In the genomic region with DNA sequence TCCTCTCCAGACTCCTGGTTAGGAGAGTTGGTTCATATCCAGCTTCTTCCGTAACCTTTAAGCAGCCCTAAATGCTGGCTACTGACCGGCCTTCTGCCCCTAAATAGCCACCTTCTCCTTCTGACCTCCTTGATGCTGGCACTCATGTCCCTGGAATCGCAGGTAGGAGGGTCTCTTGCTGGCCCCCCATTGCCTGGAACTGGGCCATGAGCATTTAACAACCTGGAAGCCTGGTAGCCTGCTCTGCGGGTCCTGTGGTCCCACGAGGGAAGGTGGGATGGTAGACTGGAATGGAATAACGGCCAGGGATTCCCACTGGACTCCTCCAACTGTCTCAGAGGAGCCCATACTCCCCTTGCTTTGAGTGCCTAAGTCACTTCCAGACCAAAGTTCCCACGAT, we compare ENCODE assay signal across 25 mouse cellular contexts.
"Had no signal": no experiment of that assay in that cellular context is flagged by ENCODE, and none has a peak within 500 bp of the region (broad histone marks: within the 10 kb centered on the region; RNA-seq: fewer than 3 reads in every experiment).

No protein-coding gene starts in this region.

- H3K27me3 ChIP-seq: embryonic facial prominence, embryonic 12.5 days; embryonic facial prominence, embryonic 13.5 days; embryonic facial prominence, embryonic 15.5 days; forebrain, embryonic 12.5 days; forebrain, embryonic 13.5 days; forebrain, embryonic 15.5 days had no signal

- H3K9me3 ChIP-seq: embryonic facial prominence, embryonic 10.5 days; embryonic facial prominence, embryonic 12.5 days; embryonic facial prominence, embryonic 13.5 days; embryonic facial prominence, embryonic 15.5 days; forebrain, embryonic 10.5 days; forebrain, embryonic 12.5 days; forebrain, embryonic 13.5 days; forebrain, embryonic 15.5 days had no signal

- H3K36me3 ChIP-seq: embryonic facial prominence, embryonic 10.5 days; embryonic facial prominence, embryonic 12.5 days; embryonic facial prominence, embryonic 13.5 days; embryonic facial prominence, embryonic 15.5 days; forebrain, embryonic 10.5 days; forebrain, embryonic 12.5 days; forebrain, embryonic 15.5 days had no signal

- H3K4me3 ChIP-seq: embryonic facial prominence, embryonic 10.5 days; embryonic facial prominence, embryonic 12.5 days; embryonic facial prominence, embryonic 13.5 days; embryonic facial prominence, embryonic 15.5 days; erythroblast, embryonic 14.5 days; forebrain, embryonic 10.5 days; forebrain, embryonic 12.5 days; forebrain, embryonic 13.5 days; forebrain, embryonic 15.5 days; gastrocnemius, adult 2 months; heart, adult 2 months had no signal

- H3K27ac ChIP-seq: embryonic facial prominence, embryonic 10.5 days; embryonic facial prominence, embryonic 12.5 days; embryonic facial prominence, embryonic 13.5 days; embryonic facial prominence, embryonic 15.5 days; forebrain, embryonic 10.5 days; forebrain, embryonic 12.5 days; forebrain, embryonic 13.5 days; forebrain, embryonic 15.5 days; gastrocnemius, adult 2 months; heart, adult 2 months had no signal

- H3K4me1 ChIP-seq: embryonic facial prominence, embryonic 12.5 days; embryonic facial prominence, embryonic 13.5 days; embryonic facial prominence, embryonic 15.5 days; forebrain, embryonic 15.5 days had no signal

- DNase-seq: cerebellum, adult 2 months; cerebellum, adult 8-10 months; cerebellum, adult 9-10 months; cerebellum, adult 9-11 months; cerebellum, postnatal 14 days; cerebellum, postnatal 25 days; cerebellum, postnatal 36 days; embryo, embryonic 11 days; forebrain, postnatal 0 days; gastrocnemius, adult 2 months; gastrocnemius, postnatal 10 days; gastrocnemius, postnatal 14 days; gastrocnemius, postnatal 25 days; gastrocnemius, postnatal 36 days; heart, adult 18-20 months; heart, adult 2 months had no signal
